ENCODE assay signal across 7 mouse cellular contexts in genomic region chr9:14614931-14615880, GRCm38 (mm10). TPM values are rescaled to one million over a fixed set of nuclear protein-coding genes. Genes with fewer than 3 reads are reported as not detected.
DNase-seq lines count a peak whose midpoint lies in the region; ATAC-seq and TF ChIP-seq lines count a peak whose summit lies in the region.

No protein-coding gene starts in this region.

- H3K36me3 ChIP-seq in C2C12 (ENCODE audit: control insufficient read depth, insufficient read depth), result no peaks in the 10 kb centered on the region
- no peaks in the 10 kb centered on the region for H3K36me3 ChIP-seq in MEL (ENCODE audit: control insufficient read depth in 1 of 2, insufficient read depth in 2 of 2, low read length in 2 of 2)
- no peaks in the 10 kb centered on the region for H3K36me3 ChIP-seq in embryonic facial prominence, embryonic 12.5 days
- H3K36me3 ChIP-seq in heart, embryonic 14.5 days (ENCODE audit: control insufficient read depth, insufficient read depth, low read length), result no peaks in the 10 kb centered on the region
- H3K36me3 ChIP-seq in midbrain, embryonic 10.5 days, result no peaks in the 10 kb centered on the region

- 10% methylated on average over 32 of the region's 33 CpGs for WGBS in embryonic facial prominence, embryonic 12.5 days
- WGBS in heart, embryonic 14.5 days, result 11% methylated on average over 33 of the region's 33 CpGs
- 10% methylated on average over 32 of the region's 33 CpGs for WGBS in midbrain, embryonic 10.5 days

- H3K27ac ChIP-seq in MEL (ENCODE audit: control insufficient read depth, low read depth, low read length), result no peak overlapping the region
- H3K27ac ChIP-seq in embryonic facial prominence, embryonic 12.5 days, result peak overlapping the region; percentile 92
- peak overlapping the region; percentile 51 to 94 for H3K27ac ChIP-seq in heart, embryonic 14.5 days (replicated peaks in 1 of 2; ENCODE audit: control insufficient read depth in 1 of 2, insufficient read depth in 1 of 2, low read depth in 2 of 2, low read length in 2 of 2)
- H3K27ac ChIP-seq in midbrain, embryonic 10.5 days (replicated peaks), result peak overlapping the region; percentile 95

- H3K4me3 ChIP-seq in C2C12 (ENCODE audit: insufficient read depth, poor library complexity, severe bottlenecking) (peak overlapping the region; percentile 64), MEL (ENCODE audit: control insufficient read depth in 1 of 2, insufficient read depth in 1 of 2, low read depth in 2 of 2, low read length in 2 of 2) (peak overlapping the region; percentile 39 to 56)
- H3K4me3 ChIP-seq in embryonic facial prominence, embryonic 12.5 days, result peak overlapping the region; percentile 86
- peak overlapping the region; percentile 88 to 94 for H3K4me3 ChIP-seq in heart, embryonic 14.5 days (ENCODE audit: control insufficient read depth in 1 of 2, insufficient read depth in 1 of 2, low read depth in 1 of 2, low read length in 2 of 2)
- H3K4me3 ChIP-seq in midbrain, embryonic 10.5 days, result peak overlapping the region; percentile 85

- TF ChIP-seq CTCF in C2C12 (IDR thresholded peaks at IDR 0.05; ENCODE audit: control insufficient read depth, insufficient read depth, insufficient read length) (no peak), MEL (IDR thresholded peaks at IDR 0.05 in 2 of 3, conservative IDR thresholded peaks at IDR 0.05 in 1 of 3; ENCODE audit: control insufficient read depth in 1 of 3, insufficient read depth in 1 of 3, low read depth in 2 of 3, low read length in 3 of 3, poor library complexity in 1 of 3, severe bottlenecking in 1 of 3) (no peak)

- peak; percentile 41 to 51 for TF ChIP-seq EP300 in MEL (IDR thresholded peaks at IDR 0.05; ENCODE audit: low read depth in 1 of 2, low read length in 2 of 2)

- TF ChIP-seq POLR2A in MEL (IDR thresholded peaks at IDR 0.05; ENCODE audit: control insufficient read depth in 1 of 2, insufficient read depth in 1 of 2, low read depth in 1 of 2, low read length in 2 of 2, poor library complexity in 1 of 2), result peak in 1 of 2 experiments; percentile 29; a peak in 1 of 4 replicates

- peak; percentile 90 for ATAC-seq in embryonic facial prominence, embryonic 12.5 days (ENCODE audit: insufficient number of reproducible peaks, insufficient read depth, low FRiP score, low TSS enrichment)
- ATAC-seq in heart, embryonic 14.5 days (ENCODE audit: insufficient number of reproducible peaks, insufficient read depth, low FRiP score, low read depth), result peak; percentile 82

- peak overlapping the region; percentile 32 for H3K9ac ChIP-seq in MEL (ENCODE audit: control insufficient read depth, low read depth, low read length, poor library complexity, severe bottlenecking)
- H3K9ac ChIP-seq in embryonic facial prominence, embryonic 12.5 days, result peak overlapping the region; percentile 85
- peak overlapping the region; percentile 99 for H3K9ac ChIP-seq in heart, embryonic 14.5 days (ENCODE audit: low read length)

- H3K27me3 ChIP-seq in C2C12 (ENCODE audit: control insufficient read depth, insufficient read depth, insufficient read length) (no peaks in the 10 kb centered on the region), MEL (ENCODE audit: control insufficient read depth in 1 of 2, insufficient read depth in 2 of 2, low read length in 2 of 2) (peaks cover 0 to 6% of the 10 kb centered on the region in 2 experiments; a peak in 2 of 4 replicates)
- H3K27me3 ChIP-seq in embryonic facial prominence, embryonic 12.5 days, result no peaks in the 10 kb centered on the region
- H3K27me3 ChIP-seq in heart, embryonic 14.5 days (ENCODE audit: control insufficient read depth, insufficient read depth, low read length), result no peaks in the 10 kb centered on the region
- peaks cover 12% of the 10 kb centered on the region for H3K27me3 ChIP-seq in midbrain, embryonic 10.5 days (ENCODE audit: low read depth, poor library complexity, severe bottlenecking)

- TF ChIP-seq RAD21 in MEL (IDR thresholded peaks at IDR 0.05; ENCODE audit: low read depth, low read length), result no peak

- H3K4me2 ChIP-seq in embryonic facial prominence, embryonic 12.5 days (replicated peaks), result peak overlapping the region; percentile 63
- peak overlapping the region; percentile 70 for H3K4me2 ChIP-seq in heart, embryonic 14.5 days (ENCODE audit: low read length)

- H3K79me2 ChIP-seq in C2C12 (ENCODE audit: control insufficient read depth, insufficient read depth) (peaks cover 44% of the 10 kb centered on the region), MEL (ENCODE audit: control insufficient read depth, insufficient read depth, low read length, poor library complexity) (no peaks in the 10 kb centered on the region)

- peaks cover 0 to 5% of the 10 kb centered on the region in 2 experiments; a peak in 1 of 4 replicates for H3K4me1 ChIP-seq in MEL (ENCODE audit: control insufficient read depth in 1 of 2, insufficient read depth in 2 of 2, low read length in 2 of 2)
- peaks cover 38% of the 10 kb centered on the region for H3K4me1 ChIP-seq in embryonic facial prominence, embryonic 12.5 days
- peaks cover 19 to 44% of the 10 kb centered on the region in 2 experiments for H3K4me1 ChIP-seq in heart, embryonic 14.5 days (ENCODE audit: control insufficient read depth in 2 of 2, insufficient read depth in 2 of 2, low read length in 2 of 2)
- peaks cover 44% of the 10 kb centered on the region for H3K4me1 ChIP-seq in midbrain, embryonic 10.5 days

- H3ac ChIP-seq in C2C12 (ENCODE audit: control insufficient read depth, insufficient read length, low read depth), result peak overlapping the region; percentile 75

- DNase-seq in MEL (ENCODE audit: low read depth, low spot score), result peak; percentile 77
- peak; percentile 41 to 73 for DNase-seq in kidney, postnatal 36 days
- peak; percentile 83 for DNase-seq in midbrain, embryonic 10.5 days (ENCODE audit: low spot score)
- DNase-seq in frontal cortex, postnatal 36 days (ENCODE audit: low spot score in 2 of 2), result no peak

- peaks cover 32% of the 10 kb centered on the region for H3K79me3 ChIP-seq in C2C12 (ENCODE audit: low read depth)

- H3K9me3 ChIP-seq in MEL (replicated peaks; ENCODE audit: insufficient read depth, low read length), result no peaks in the 10 kb centered on the region
- H3K9me3 ChIP-seq in embryonic facial prominence, embryonic 12.5 days, result no peaks in the 10 kb centered on the region
- H3K9me3 ChIP-seq in heart, embryonic 14.5 days (ENCODE audit: control insufficient read depth, low read length), result 0 out of 2 replicates have a peak, but pooled peaks cover 3% of the 10 kb centered on the region
- H3K9me3 ChIP-seq in midbrain, embryonic 10.5 days (replicated peaks), result peaks cover 3% of the 10 kb centered on the region; the same call in 1 of the 2 replicates

TF ChIP-seq in C2C12, 6 proteins besides CTCF, POLR2A, EP300 and RAD21:
- TF ChIP-seq FOSL1 (IDR thresholded peaks at IDR 0.05; ENCODE audit: insufficient read depth, low read length, poor library complexity, severe bottlenecking) (no peak), MAX (IDR thresholded peaks at IDR 0.05) (no peak), MYOD1 (IDR thresholded peaks at IDR 0.05; ENCODE audit: control insufficient read depth, insufficient read length, low read depth) (no peak), MYOG (IDR thresholded peaks at IDR 0.05; ENCODE audit: control insufficient read depth, extremely low read depth, insufficient read length) (no peak), CEBPB (IDR thresholded peaks at IDR 0.05; ENCODE audit: low read depth) (no peak), USF1 (IDR thresholded peaks at IDR 0.05; ENCODE audit: low read depth) (no peak)

TF ChIP-seq in MEL, 35 proteins besides CTCF, POLR2A, EP300 and RAD21:
- TF ChIP-seq POLR2AphosphoS5 (IDR thresholded peaks at IDR 0.05; ENCODE audit: borderline replicate concordance, low read depth, low read length) (no peak), MYB (IDR thresholded peaks at IDR 0.05; ENCODE audit: low read depth, low read length) (no peak; the same call in 1 of the 2 replicates), ZC3H11A (IDR thresholded peaks at IDR 0.05; ENCODE audit: low read depth, low read length) (no peak), CHD1 (IDR thresholded peaks at IDR 0.05; ENCODE audit: low read depth, low read length) (no peak), TAL1 (IDR thresholded peaks at IDR 0.05; ENCODE audit: low read length) (peak; percentile 34; the same call in 1 of the 2 replicates), SIN3A (IDR thresholded peaks at IDR 0.05; ENCODE audit: low read length) (0 out of 2 replicates have a peak, but pooled peaks have one; percentile 31), ELF1 (IDR thresholded peaks at IDR 0.05; ENCODE audit: low read depth, low read length) (no peak), ZNF384 (IDR thresholded peaks at IDR 0.05; ENCODE audit: low read depth, low read length) (no peak), TCF12 (IDR thresholded peaks at IDR 0.05; ENCODE audit: low read depth, low read length) (peak; percentile 50; the same call in 1 of the 2 replicates), USF2 (IDR thresholded peaks at IDR 0.05; ENCODE audit: borderline replicate concordance in 1 of 2, insufficient read depth in 1 of 2, low read depth in 1 of 2, low read length in 2 of 2) (no peak), TBP (IDR thresholded peaks at IDR 0.05; ENCODE audit: low read depth, low read length) (0 out of 2 replicates have a peak, but pooled peaks have one; percentile 35), MXI1 (IDR thresholded peaks at IDR 0.05; ENCODE audit: low read depth, low read length) (no peak)

RNA-seq across cellular contexts. Expression of gene Amotl1, which starts 29.6 kb away (rescaled TPM):
- polyA plus RNA-seq in C2C12 (2012; fragmentation: generic; extraction: Trizol) (17.3 TPM), MEL (2012; ENCODE audit: insufficient read depth in 1 of 2, insufficient read length in 2 of 2, low read depth in 1 of 2, low replicate concordance in 2 of 2, missing spikeins in 1 of 2) (1 to 10 TPM in 1 of 2 experiments, not detected in 1; 7.4 TPM)
- 9.1 and 9.3 TPM in 2 replicates for total RNA-seq in MEL (2012; rRNA removed)
- polyA plus RNA-seq in embryonic facial prominence, embryonic 12.5 days (2016; fragmentation: Nextera tagmentation; extraction: Ambion mirVana), result 33.7 and 35.1 TPM in 2 replicates
- 25.5 and 26.4 TPM in 2 replicates for polyA plus RNA-seq in heart, embryonic 14.5 days (2014; fragmentation: Nextera tagmentation; extraction: Ambion mirVana)
- 14.7 and 14.9 TPM in 2 replicates for polyA plus RNA-seq in midbrain, embryonic 10.5 days (2016; fragmentation: Nextera tagmentation; extraction: Ambion mirVana)

Comparison
In these comparisons a context has a peak if more than half of its experiments do, and no peak if none do; other contexts are left out.
1. DNase-seq: peak in MEL (single experiment), kidney, postnatal 36 days (2 of 2) and midbrain, embryonic 10.5 days (single experiment); none in frontal cortex, postnatal 36 days (0 of 2).
2. H3K9ac ChIP-seq: peak in every context shown above with its lines; median percentile 99 in heart, embryonic 14.5 days; 85 in embryonic facial prominence, embryonic 12.5 days; 32 in MEL.
3. Peak in every context shown above with its lines, with median percentiles within 50 percentile points of each other: H3K4me3 ChIP-seq.